Mouse (Mus musculus) heart, embryonic 10.5 days (tissue): ENCODE measurements around the gene Olfr890. TPM values are rescaled to one million over a fixed set of nuclear protein-coding genes. Genes with fewer than 3 reads are reported as not detected.
"Not testable (repeated sequence)": the region's sequence is repeated elsewhere in the genome, so short reads cannot be mapped to it uniquely, and the experiment has no call there.

Source experiments
- DNase-seq: peaks from one replicate; pipeline ENCODE4 v3.0.0-alpha.2; 2017; ENCODE audit warnings: low spot score
- H3K27ac ChIP-seq: fragments of 300-500 bp; sonication (generic); 2 replicates; pipeline ENCODE4 v1.5.1; 2016; ENCODE audit warnings: mild to moderate bottlenecking
- H3K27me3 ChIP-seq: fragments of 300-500 bp; sonication (generic); 2 replicates; pipeline ENCODE4 v1.6.1; 2016; ENCODE audit warnings: mild to moderate bottlenecking; ENCODE audit not compliant: poor library complexity, insufficient read depth, severe bottlenecking
- H3K36me3 ChIP-seq: fragments of 300-500 bp; sonication (generic); 2 replicates; pipeline ENCODE4 v1.6.1; 2016; ENCODE audit warnings: mild to moderate bottlenecking, moderate library complexity
- H3K4me1 ChIP-seq: fragments of 300-500 bp; sonication (generic); 2 replicates; pipeline ENCODE4 v1.6.1; 2016; ENCODE audit warnings: mild to moderate bottlenecking
- H3K4me3 ChIP-seq: fragments of 300-500 bp; sonication (generic); 2 replicates; pipeline ENCODE4 v1.5.1; 2016; ENCODE audit warnings: mild to moderate bottlenecking, moderate library complexity
- H3K9me3 ChIP-seq: fragments of 300-500 bp; sonication (generic); 2 replicates; pipeline ENCODE4 v1.6.1; 2016; ENCODE audit warnings: mild to moderate bottlenecking, moderate library complexity
- WGBS: fragments of 180-500 bp; shearing (Covaris S2); methylation state at CpG from one replicate; pipeline ENCODE4 v1.1.7; 2016; 5-methylcytosine and 5-hydroxymethylcytosine counted together
- polyA plus RNA-seq: library from polyadenylated mRNA; unstranded; fragments of >200 nt; fragmentation: Nextera tagmentation; extraction: Ambion mirVana; gene quantifications from 2 replicates; pipeline ENCODE4 v1.2.1, GENCODE M21; 2016

Olfr890 gene
- polyA plus RNA-seq, result not detected in 2 replicates

- Histone ChIP-seq H3K27ac (no peak within 1 kb of the TSS), H3K4me1 (no peaks in the 10 kb centered on the region), H3K4me3 (no peak within 1 kb of the TSS), H3K36me3 (no peaks in the 10 kb centered on the region), H3K27me3 (no peaks in the 10 kb centered on the region), H3K9me3 (no peaks in the 10 kb centered on the region)
- no peak for DNase-seq
These were observed at the start of gene Olfr890 for GRCm38 (mm10) chr9:38142217-38142616. Olfr890 (plus strand) TSS chr9:38142517.

GRCm38 (mm10) chr9:38107828-38108227, 34.5 kb upstream of the Olfr890 start, which contains the start of gene Olfr888:
Olfr888 (plus strand) TSS chr9:38108128.
- H3K9me3 ChIP-seq, result no peaks in the 10 kb centered on the region
- no peaks in the 10 kb centered on the region for H3K27me3 ChIP-seq
- no peak for DNase-seq
- H3K4me3 ChIP-seq, result no peak within 1 kb of the TSS
- WGBS, result 73% methylated on average over 1 of the region's 1 CpGs
- H3K36me3 ChIP-seq, result no peaks in the 10 kb centered on the region
- no peaks in the 10 kb centered on the region for H3K4me1 ChIP-seq
- H3K27ac ChIP-seq, result no peak within 1 kb of the TSS

DNA sequence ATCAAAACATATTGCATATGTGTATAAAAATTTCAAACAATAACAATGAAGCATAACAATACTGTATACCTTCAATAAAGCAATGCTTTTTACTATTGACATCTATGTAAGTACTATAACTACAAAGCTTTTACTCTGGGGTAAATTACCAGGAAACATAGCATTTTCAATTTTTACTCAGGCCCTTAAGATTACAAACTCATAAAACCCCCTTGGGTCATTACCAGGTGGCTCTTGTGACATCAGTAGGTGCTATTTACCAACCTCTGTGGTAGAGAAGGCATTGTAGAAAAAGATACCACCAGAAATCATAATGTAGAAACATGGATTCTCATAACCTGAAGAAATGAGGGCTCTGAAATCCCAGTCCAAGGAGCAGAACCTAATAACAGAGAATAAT, 27.4 kb upstream of the Olfr890 start, which contains the start of gene Olfr889:
Gene Olfr889, plus strand, starts transcription at position 301 of the 400 bp plus-strand sequence.
- H3K27ac ChIP-seq, result no peak within 1 kb of the TSS
- no peaks in the 10 kb centered on the region for H3K27me3 ChIP-seq
- no peaks in the 10 kb centered on the region for H3K36me3 ChIP-seq
- H3K4me1 ChIP-seq, result no peaks in the 10 kb centered on the region
- no peak within 1 kb of the TSS for H3K4me3 ChIP-seq
- no peak for DNase-seq
- no peaks in the 10 kb centered on the region for H3K9me3 ChIP-seq

DNA sequence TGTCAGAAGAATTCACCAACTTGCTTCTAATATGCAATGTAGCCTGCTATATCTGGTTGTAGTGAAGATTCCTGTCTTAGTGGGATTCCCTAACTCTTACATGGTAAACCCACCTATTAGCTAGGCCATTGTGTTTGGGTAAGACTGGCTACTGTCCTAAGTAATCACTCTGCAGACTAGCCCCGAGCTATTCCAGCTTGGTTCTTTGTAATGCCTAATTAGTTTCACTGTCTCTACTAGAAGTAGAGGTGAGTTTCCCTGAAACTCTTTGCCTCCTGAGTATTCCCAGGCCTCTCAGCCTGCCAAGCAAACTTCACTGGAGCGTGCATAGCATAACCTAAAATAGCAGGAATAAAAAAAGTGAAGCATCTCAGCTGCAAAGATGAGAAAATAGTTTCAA, 26.0 kb downstream of the Olfr890 start:
- H3K27ac ChIP-seq, DNase-seq, H3K9me3 ChIP-seq, H3K27me3 ChIP-seq, H3K36me3 ChIP-seq, H3K4me1 ChIP-seq, H3K4me3 ChIP-seq: not testable (repeated sequence)
- 49% methylated on average over 2 of the region's 2 CpGs for WGBS

DNA sequence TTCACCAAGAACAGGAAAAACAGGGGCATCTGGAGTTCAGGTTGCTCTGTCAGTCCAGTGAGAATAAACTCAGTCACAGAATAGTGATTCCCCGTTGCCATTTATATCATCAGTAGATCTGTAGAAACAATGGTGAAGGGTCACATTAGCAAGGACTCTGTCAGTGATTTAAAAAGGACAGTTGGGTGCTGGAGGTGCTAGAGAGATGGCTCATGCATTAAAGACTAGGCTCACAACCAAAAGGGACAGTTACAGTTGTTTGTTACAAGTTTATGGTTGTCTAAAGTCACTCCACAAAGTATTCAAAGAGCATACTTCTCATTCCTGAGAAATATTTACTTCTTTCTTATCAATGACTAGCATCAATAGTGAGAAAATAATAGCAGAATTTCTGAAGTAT, 38.4 kb downstream of the Olfr890 start, which contains the start of gene Olfr891:
Gene Olfr891, minus strand, starts transcription at position 101 of the 400 bp plus-strand sequence.
- no peaks in the 10 kb centered on the region for H3K27me3 ChIP-seq
- no peak within 1 kb of the TSS for H3K27ac ChIP-seq
- H3K4me3 ChIP-seq, result no peak within 1 kb of the TSS
- H3K4me1 ChIP-seq, result no peaks in the 10 kb centered on the region
- WGBS, result 80% methylated on average over 1 of the region's 1 CpGs
- H3K36me3 ChIP-seq, result no peaks in the 10 kb centered on the region
- peaks cover 9% of the 10 kb centered on the region for H3K9me3 ChIP-seq
- DNase-seq, result no peak

Other genes starting within 250 kb of the Olfr890 start
- gene Olfr145, start 245.8 kb upstream of the Olfr890 start, polyA plus RNA-seq, result not detected in 2 replicates
- not detected in 2 replicates for gene Olfr878, start 224.7 kb upstream of the Olfr890 start, polyA plus RNA-seq
- not detected in 2 replicates for gene Olfr881, start 150.7 kb upstream of the Olfr890 start, polyA plus RNA-seq
- gene Olfr883, start 116.7 kb upstream of the Olfr890 start, polyA plus RNA-seq, result not detected in 2 replicates
- not detected in 2 replicates for gene Olfr884, start 96.0 kb upstream of the Olfr890 start, polyA plus RNA-seq
- not detected in 2 replicates for gene Olfr885, start 81.2 kb upstream of the Olfr890 start, polyA plus RNA-seq
- gene Olfr887, start 58.4 kb upstream of the Olfr890 start, polyA plus RNA-seq, result not detected in 2 replicates
- not detected in 2 replicates for gene Olfr888, start 34.4 kb upstream of the Olfr890 start, polyA plus RNA-seq
- gene Olfr889, start 27.3 kb upstream of the Olfr890 start, polyA plus RNA-seq, result 0.05 and 0.19 TPM in 2 replicates
- gene Olfr891, start 38.3 kb downstream of the Olfr890 start, polyA plus RNA-seq, result not detected in 2 replicates
- not detected in 2 replicates for gene Olfr893, start 65.8 kb downstream of the Olfr890 start, polyA plus RNA-seq
- gene Olfr894, start 75.5 kb downstream of the Olfr890 start, polyA plus RNA-seq, result not detected in 2 replicates
- gene Olfr143, start 110.3 kb downstream of the Olfr890 start, polyA plus RNA-seq, result not detected in 2 replicates
- not detected in 2 replicates for gene Olfr895, start 125.3 kb downstream of the Olfr890 start, polyA plus RNA-seq
- not detected in 2 replicates for gene Olfr896-ps1, start 148.6 kb downstream of the Olfr890 start, polyA plus RNA-seq
- not detected in 2 replicates for gene Olfr25, start 186.5 kb downstream of the Olfr890 start, polyA plus RNA-seq
- not detected in 2 replicates for gene Olfr898, start 205.9 kb downstream of the Olfr890 start, polyA plus RNA-seq
- gene Olfr250, start 224.4 kb downstream of the Olfr890 start, polyA plus RNA-seq, result not detected in 2 replicates
- not detected in 2 replicates for gene Olfr251, start 234.6 kb downstream of the Olfr890 start, polyA plus RNA-seq